Mouse (Mus musculus) left cerebral cortex, postnatal 25 days (tissue): Measurements from ENCODE around the gene Zbtb8b. TPM values are rescaled to one million over a fixed set of nuclear protein-coding genes. Genes with fewer than 3 reads are reported as not detected.
"Not testable (repeated sequence)": the region's sequence is repeated elsewhere in the genome, so short reads cannot be mapped to it uniquely, and the experiment has no call there.

Experiments
- DNase-seq, 2 experiments: peaks; one replicate each; pipeline ENCODE4 v3.0.0; 2022; ENCODE audit warnings: low spot score in 2 of 2, mixed read lengths in 1 of 2
- intact Hi-C: fragments of 180-260 bp; cut with DNase I; formaldehyde crosslinking; loops from one replicate; pipeline ENCODE4 v1.15.1; 2025
- total RNA-seq, 2 experiments: library from RNA; stranded (reverse); gene quantifications; 2 replicates each; pipeline ENCODE4 v1.2.3; 2021

The Zbtb8b gene
- total RNA-seq, result 1 to 10 TPM; 4.5 to 4.6 TPM

DNA sequence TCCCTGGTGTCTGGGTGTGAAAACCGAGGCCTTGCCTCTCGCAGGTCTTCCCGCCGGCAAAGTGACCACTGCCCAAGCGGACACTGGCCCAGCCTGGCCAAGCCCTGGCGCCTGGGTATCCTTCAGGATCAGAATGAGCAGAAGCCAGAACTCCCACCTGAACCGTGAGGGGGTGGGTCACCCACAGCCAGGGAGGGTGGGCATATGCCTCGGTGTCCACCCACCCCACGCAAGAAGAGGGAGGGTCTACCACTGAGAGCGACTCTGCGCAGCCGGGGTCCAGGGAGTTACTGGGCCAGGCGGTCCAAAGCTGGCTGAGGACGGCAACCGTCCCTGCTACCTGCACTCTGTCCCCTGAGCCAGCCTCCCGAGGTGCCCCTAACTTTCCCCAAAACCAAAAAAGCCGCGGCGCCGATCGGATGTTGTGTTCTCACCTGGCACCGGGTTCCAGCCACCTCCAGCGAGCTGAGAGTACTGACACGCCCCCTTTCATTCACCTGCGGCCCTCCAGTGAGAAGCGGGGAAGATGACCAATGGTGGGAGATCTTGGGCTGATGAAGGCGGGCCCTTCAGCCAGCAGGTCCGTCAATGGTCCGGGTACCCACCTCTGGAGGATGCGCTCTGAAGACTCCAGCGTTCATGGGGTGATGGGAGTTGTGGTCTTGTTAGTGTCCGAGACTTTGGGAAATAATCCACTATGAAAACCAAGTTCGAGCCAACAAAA lies at the start of gene Zbtb8b:
Gene Zbtb8b (minus strand): TSS at position 514 of the 724 bp plus-strand sequence.
- peak; percentile 85 to 95 for DNase-seq
- intact Hi-C loops, result loop anchor here (5.0 kb wide), 1 partner anchor 143 kb away; no protein-coding TSS in a partner anchor

DNA sequence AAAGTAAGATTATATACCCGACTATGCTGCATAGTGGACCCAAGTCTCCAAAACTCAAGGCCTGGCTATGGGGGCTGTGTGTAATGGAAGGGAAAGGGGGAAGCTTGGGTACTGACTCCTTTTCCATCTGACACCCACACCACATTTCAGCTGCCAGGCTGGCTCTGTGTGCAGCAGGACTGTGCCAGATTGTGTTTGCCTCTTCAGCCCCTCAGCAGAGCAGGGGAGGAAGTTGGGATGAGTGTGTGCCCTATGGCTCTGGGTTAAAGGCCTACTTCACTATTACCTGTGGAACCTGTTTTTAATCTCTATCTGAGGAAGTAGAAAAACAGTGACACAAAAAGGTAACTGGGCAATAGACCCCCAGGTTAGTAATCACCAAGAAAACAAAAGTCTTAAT lies 40.4 kb upstream of the Zbtb8b start:
- peak in 1 of 2 experiments; percentile 33 for DNase-seq
- intact Hi-C loops, result no loop called here

DNA sequence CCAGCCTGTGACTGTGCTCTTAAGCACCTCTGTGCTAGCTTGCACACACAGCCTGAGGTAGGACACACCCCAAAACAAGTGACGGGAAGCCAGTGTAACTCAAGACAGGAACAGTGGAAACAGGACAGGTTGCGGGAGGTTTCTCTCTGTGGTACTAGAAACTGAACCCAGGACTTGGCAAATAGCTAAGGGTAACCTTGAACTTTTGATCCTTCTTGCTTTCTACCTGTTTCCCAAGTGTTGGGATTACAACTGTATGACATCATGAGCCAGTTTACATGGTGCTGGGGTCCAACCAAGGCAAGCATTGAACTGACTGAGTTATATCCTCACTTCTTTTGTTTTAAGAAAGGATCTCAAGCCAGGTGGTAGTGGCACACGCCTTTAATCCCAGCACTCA lies 39.2 kb upstream of the Zbtb8b start:
- DNase-seq, result no peak
- intact Hi-C loops, result no loop called here

DNA sequence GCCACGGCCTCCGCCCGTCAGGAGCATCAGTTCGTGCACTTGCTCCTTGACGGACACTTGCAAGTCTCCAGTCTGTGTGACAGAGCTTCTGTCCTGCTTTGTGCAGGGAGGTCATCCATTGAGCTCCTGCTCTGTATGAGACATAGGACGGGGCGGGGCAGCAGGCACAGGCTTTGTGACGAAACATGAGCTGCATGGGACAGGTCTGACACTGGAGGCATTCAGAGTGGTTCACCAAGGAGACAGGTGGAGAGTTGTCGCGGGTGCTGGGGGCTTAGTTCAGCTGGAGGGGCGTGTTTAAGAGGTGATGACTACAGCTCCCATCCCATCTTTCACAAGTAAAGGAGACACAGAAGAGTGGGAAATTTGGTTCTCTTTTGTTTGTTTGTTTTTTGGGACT lies 35.4 kb upstream of the Zbtb8b start:
- DNase-seq, result no peak
- intact Hi-C loops, result no loop called here

DNA sequence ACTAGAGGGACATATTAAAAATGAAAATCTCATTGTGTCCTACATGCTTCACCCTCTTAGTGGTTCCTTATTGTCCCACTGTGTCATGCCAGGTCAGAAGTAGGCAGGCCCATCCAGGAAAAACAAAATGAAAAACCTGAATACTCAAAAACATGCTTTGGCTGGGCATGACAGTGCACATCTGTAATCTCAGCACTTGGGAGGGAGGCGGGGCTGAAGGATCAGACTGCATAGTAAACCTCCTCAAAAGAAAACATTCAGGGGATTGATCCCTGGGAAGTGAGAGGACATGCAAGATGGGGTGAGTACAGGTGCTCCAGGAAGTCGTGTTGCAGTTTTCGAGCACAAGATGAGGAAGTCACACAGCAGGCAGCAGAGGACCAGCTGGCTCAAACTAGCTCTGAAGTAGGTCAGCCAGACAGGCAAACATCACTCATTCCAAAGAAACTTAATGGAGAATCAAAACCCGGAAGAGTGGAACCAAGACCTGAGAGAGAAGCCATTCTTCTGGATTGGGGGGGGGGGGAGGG lies 23.7 kb upstream of the Zbtb8b start:
- no peak for DNase-seq
- intact Hi-C loops, result loop anchor here (5.0 kb wide), 1 partner anchor 138 kb away; the partner anchor contains the start of genes Eif3i and Tmem234

DNA sequence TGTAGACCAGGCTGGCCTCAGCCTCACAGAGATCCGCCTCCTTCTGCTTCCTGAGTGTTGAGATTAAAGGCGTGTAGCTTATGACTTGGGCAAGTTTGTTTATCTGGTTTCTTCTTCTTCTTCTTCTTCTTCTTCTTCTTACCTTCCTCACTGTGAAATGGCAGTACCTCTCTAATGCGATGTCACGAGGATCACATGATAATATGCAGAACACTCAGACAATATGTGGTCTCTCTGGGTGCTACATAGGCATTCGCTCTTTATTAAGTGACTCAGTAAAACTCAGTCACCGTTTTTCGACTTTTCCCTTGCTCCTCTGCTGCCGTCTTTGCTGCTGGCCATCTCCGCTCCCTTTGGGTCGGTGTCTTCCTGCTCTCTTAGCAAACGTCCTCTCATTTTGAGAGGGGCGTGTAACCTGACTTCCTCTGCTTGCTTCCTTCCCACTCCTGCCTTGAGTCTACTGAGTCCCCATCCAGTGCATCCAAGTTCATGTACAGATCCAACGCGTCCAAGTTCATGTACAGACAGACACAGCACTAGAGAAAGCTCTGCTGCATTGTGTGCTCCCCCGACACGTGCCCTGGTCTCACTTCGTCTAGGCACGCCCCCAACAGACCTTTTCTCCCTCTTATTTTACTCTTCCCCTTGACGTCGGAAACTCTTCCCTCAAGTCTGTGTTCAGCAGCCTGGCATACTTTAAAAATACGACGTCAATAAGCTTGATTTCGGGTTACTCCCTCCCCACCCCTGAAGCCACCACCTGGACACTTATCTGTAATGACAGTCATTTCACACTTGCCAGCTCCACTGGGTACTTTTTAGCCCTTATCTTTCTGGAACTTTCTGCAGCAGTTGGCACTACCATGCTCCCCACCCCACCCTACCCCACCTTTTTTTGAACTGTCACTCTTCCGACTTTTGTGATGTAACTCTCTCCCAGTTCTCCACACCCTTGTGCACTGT lies 22.7 kb upstream of the Zbtb8b start:
- intact Hi-C loops, result loop anchor here (5.0 kb wide), 1 partner anchor 139 kb away; the partner anchor contains the start of genes Eif3i and Tmem234
- DNase-seq, result no peak

DNA sequence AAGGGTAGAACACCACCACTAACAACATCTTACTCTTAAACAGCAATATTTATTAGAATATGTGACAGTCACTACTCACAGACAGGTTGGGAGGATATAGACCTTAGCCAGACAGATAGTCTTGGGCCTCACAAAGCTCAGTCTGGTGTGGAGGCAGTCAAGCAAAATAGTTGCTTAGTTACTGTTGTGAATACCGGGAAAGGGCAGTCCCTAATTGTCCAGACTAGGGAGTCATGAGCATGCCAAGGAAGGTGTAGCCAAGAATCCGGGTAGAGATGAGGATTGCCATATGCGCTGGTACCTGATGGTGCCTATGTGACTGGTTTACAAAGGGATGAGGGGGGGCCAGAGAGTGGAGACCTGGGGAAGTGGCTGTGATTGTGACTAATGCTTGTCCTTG lies 21.5 kb upstream of the Zbtb8b start:
- DNase-seq, result no peak
- intact Hi-C loops, result loop anchor here (5.0 kb wide), 1 partner anchor 140 kb away; the partner anchor contains the start of genes Eif3i and Tmem234

DNA sequence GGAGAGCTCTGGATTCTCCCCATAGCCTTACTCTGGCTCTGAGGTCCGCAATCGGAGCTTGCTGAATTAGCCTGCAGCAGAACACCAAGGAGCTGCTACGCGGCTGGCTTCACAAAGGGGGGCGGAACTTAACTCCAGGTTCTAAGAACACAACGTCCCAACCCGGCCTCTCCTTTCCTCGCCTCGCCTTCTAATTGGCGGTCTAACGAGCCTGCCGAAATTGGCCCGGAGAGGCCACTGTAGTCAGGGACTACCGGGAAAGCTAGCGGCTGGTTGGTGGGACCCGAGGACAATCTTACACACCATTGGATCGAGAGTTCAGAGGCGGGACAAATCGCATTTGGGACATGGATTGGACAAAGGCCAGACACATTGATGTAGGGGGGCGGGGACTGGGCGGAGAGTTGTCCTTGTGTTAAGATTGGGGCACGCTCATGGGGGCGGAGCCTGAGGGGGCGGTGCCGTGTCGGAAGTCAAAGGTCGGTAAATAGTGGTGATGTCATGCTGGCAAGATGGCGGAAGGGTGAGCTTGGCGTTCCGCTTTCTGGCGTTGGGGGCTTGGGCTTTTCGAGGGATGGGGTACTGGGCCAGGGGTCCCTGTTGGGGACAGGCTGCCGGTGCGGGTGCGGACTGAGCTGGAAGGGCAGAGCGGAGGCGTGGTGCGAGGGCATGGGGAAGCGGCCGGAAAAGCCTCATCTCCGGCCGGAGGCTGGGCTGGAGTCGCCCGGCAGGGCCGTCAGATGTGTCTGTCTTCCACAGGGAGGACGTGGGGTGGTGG lies 20.7 kb upstream of the Zbtb8b start, which contains the start of gene Bsdc1:
Gene Bsdc1 (plus strand): TSS at position 399 of the 778 bp plus-strand sequence.
- intact Hi-C loops, result loop anchor here (1.0 to 5.0 kb wide), 2 partner anchors 126 to 141 kb away; partner anchors contain the start of genes Eif3i, Rbbp4, Tmem234 and Zbtb8os
- DNase-seq, result peak; percentile 99 to 100

DNA sequence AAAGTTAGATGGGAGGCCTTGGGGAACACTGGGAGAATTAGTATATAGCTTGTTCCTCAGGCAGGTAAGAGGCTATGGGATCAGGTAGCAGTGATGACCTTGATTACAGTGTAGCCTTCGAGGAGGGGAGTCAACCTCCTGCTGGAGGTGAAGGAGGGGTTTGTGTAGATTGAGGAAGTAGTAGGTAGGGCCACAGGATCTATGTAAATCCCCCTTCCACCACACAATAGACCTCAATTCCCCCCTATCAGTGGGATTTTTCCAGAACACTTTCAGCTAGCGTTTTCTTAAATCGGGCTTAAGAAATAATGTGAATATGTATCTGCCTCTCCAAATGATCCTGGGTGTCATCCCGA lies 20.2 kb upstream of the Zbtb8b start:
- intact Hi-C loops, result loop anchor here (1.0 to 5.0 kb wide), 2 partner anchors 126 to 141 kb away; partner anchors contain the start of genes Eif3i, Rbbp4, Tmem234 and Zbtb8os
- DNase-seq, result no peak

DNA sequence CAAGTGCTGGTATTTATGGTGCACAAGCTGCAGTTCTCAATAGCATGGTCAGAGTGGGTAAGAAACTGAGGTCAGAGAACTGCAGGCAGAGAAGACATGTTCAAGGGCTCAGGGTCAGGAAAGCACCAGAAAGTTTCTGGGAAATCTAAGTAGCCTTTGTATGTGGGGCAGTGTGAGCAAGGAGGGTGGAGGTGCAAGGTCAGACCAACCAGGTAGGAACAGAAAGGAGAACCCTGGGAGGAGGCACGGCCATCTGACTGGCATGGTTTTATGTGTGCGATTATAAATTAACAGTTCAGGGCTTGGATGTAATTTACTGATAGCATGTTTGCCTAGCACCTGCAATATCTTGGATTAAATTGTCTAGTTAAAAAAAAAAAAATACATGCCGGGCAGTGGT lies 19.1 kb upstream of the Zbtb8b start:
- DNase-seq, result no peak
- intact Hi-C loops, result loop anchor here (5.0 to 10.0 kb wide), 3 partner anchors 143 to 325 kb away; partner anchors contain the start of genes Eif3i, Fndc5 and Tmem234

DNA sequence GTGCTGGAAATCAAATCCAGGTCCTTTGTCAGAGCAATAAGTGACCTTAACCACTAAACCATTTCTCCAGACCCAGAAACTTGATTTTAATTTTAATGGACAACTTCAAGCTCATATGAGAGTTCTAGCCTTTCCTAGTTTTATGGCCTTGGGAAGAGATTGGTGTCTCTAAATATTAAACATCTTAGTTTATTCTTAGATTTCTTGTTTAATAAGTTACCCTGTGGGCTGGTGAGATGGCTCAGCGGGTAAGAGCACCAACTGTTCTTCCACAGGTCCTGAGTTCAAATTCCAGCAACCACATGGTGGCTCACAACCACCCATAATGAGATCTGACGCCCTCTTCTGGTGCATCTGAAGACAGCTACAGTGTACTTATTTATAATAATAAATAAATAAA lies 16.7 kb upstream of the Zbtb8b start:
- intact Hi-C loops, result loop anchor here (5.0 to 10.0 kb wide), 2 partner anchors 180 to 323 kb away; partner anchors contain the start of gene Fndc5
- not testable (repeated sequence) for DNase-seq

DNA sequence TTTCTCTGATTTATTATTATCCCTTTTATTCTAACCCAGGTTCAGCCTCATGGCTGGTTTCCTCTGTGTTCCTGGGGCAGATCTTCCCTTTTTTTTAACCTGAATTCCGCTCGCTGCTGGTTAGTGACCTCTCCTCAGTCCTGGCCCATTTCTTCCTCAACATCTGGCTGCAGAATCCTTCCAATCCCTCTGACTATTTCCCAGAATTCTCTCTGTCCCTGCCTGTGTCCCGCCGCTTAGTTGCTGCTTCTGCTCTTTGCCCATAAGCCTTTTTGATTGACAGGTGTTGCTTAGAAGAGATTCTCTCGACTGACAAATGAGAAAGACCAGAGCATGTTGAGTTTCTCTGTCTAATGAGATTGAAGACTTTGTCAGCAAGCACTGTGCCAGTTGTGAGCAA lies 15.5 kb upstream of the Zbtb8b start:
- intact Hi-C loops, result loop anchor here (5.0 to 10.0 kb wide), 2 partner anchors 179 to 321 kb away; partner anchors contain the start of gene Fndc5
- no peak for DNase-seq

DNA sequence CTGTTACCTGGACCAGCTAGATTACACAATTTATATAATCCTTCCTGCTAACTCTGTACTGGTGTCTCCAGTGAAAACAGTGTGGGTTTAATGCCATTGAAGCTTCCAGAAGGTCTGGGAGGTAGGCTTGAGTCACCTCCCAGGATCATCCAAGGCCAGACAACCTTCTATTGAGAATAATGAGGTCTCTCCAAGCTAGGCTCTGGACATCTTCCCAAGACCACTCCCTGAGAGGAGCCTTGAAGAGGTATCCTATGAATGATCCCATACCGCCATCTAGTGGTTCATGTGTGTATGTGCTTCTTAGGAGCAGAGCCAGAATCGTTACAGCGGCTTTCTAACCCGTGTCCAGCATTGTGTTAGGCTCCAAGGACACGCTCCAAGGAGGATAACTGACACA lies 14.6 kb upstream of the Zbtb8b start:
- peak; percentile 80 to 86 for DNase-seq
- intact Hi-C loops, result loop anchor here (1.0 to 10.0 kb wide), 4 partner anchors 105 to 320 kb away; partner anchors contain the start of gene Fndc5

DNA sequence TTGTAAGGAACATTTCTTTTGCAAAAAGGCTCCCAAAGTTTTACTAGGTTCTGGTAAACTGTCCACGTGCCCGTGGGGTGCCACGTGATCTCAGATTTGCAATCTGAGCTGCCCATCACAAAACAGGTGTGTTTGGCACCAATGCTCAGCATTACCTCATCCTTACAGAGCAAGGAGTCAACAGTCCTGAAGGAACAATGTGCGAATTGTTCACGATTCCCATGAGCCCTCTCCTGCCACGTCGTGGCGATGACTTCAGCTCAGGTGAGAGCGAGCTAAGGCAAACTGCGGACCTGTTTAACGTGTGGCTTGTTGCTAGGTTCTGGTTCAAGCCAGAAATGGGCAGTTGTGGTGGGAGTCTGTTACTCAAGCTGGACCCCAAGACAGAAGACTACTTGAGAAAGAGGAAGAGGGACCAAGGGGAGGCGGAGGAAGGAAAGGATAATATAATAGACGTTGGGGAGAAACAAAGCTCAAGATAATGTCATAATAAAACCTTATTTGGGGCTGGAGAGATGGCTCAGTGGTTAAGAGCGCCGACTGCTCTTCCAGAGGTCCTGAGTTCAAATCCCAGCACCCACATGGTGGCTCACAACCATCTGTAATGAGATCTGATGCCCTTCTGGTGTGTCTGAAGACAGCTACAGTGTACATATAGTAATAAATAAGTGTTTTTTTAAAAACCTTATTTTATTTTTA lies 11.0 kb upstream of the Zbtb8b start:
- intact Hi-C loops, result loop anchor here (10.0 kb wide), 1 partner anchor 317 kb away; the partner anchor contains the start of gene Fndc5
- no peak for DNase-seq

DNA sequence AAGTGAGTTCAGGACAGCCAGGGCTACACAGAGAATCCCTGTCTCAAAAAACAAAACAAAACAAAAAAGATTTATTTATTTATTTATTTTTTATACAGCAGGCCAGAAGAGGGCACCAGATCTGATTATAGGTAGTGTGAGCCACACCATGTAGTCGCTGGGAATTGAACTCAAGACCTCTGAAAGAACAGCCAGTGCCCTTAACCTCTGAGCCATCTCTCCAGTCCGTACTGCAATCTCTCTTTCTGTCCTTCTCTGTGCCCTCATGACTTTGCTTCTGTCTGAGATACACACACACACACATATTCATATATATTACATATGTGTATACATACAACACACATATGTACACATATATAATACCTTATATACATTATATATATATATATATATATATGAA lies 10.2 kb upstream of the Zbtb8b start:
- DNase-seq, result no peak
- intact Hi-C loops, result loop anchor here (10.0 kb wide), 1 partner anchor 316 kb away; the partner anchor contains the start of gene Fndc5

DNA sequence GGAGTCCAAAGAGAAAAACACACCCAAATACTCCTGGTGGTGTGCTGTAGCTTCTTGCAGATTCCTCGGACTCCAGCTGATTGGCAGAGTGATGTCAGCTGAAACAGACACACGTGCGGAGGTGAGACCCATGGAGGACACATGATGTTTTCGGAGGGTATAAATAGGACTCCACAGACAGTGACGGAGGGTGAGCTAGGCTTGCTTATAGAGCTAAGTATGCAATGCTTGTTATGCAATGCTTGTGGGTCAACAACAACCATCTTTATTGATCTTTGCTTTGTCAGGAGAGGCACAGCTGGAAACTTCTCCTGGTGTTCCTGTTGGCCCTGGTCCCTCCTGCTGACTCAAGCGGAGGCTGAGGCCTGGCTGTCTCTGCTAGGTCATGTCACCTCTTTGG lies 8.1 kb upstream of the Zbtb8b start:
- intact Hi-C loops, result no loop called here

DNA sequence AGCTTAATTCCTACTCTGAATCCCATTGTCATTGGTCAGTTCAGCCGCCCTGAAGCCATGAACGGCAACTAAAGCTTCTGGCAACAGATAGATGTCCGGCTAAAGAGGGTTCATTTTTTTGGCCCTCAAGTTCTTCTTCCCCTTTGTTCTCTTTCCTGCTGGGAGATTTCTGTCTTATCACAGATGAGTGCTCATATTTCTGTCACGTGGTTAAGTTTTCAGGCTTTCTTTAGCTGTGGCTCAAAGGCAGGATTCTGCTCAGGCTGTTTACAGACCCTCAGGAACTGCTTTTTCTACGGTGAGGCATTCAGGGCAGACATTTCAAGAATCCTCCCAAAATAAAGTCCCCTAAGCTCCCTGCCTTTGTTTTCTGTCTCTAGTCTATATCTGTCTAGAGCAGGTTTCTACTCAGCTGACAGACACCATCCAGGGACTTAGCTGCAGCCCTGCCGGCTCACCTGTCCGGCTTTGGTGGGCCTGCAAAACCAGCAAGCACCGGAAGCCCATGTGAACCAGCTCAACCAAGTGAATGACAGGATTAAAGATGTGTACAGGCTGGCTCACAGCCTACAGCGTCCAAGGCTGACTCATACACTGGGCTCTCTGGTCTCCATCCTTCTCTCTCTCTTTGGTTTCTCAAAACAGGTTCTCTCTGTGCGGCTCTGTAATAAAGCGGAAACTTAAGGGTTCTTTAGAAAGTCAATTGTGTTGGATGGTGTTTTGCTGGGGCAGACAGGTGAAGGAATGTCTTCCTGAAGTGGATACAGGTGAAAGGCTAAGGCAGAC lies 7.3 kb upstream of the Zbtb8b start:
- DNase-seq, result no peak
- intact Hi-C loops, result no loop called here

More for the DNA sequence above, 8.1 kb upstream of the Zbtb8b start:
- DNase-seq, result no peak
